Mouse (Mus musculus) B cell, adult 2 months (primary cell): Measurements from ENCODE around the gene Gm37419.

Experiments
- DNase-seq, 2 experiments: peaks; one replicate each; pipeline ENCODE4 v3.0.0; 2022

Gm37419 gene

GRCm38 (mm10) chr16:23988466-23989208 is at the start of gene Gm37419, which contains the start of gene Bcl6:
Gene Gm37419 (plus strand): TSS chr16:23988482.
Gene Bcl6 (minus strand): TSS chr16:23988852.
- peak; percentile 82 to 87 for DNase-seq

GRCm38 (mm10) chr16:23944801-23945200 is 43.5 kb upstream of the Gm37419 start:
- no peak for DNase-seq

GRCm38 (mm10) chr16:23947654-23948053 is 40.6 kb upstream of the Gm37419 start:
- peak; percentile 26 to 29 for DNase-seq

GRCm38 (mm10) chr16:23952101-23952727 is 36.1 kb upstream of the Gm37419 start:
- no peak for DNase-seq

- peak; percentile 61 to 63 for DNase-seq
Measured at GRCm38 (mm10) chr16:23953189-23953958, 34.9 kb upstream of the Gm37419 start.

- DNase-seq, result no peak
Measured at GRCm38 (mm10) chr16:23953959-23954260, 34.4 kb upstream of the Gm37419 start.

- no peak for DNase-seq
Measured at GRCm38 (mm10) chr16:23958938-23959337, 29.3 kb upstream of the Gm37419 start.

GRCm38 (mm10) chr16:23962401-23962800 is 25.9 kb upstream of the Gm37419 start:
- peak; percentile 48 to 51 for DNase-seq

GRCm38 (mm10) chr16:23963896-23964668 is 24.2 kb upstream of the Gm37419 start:
- no peak for DNase-seq

GRCm38 (mm10) chr16:23964706-23965367 is 23.4 kb upstream of the Gm37419 start:
- DNase-seq, result no peak

GRCm38 (mm10) chr16:23966066-23966465 is 22.2 kb upstream of the Gm37419 start:
- DNase-seq, result no peak

- peak; percentile 51 to 60 for DNase-seq
Measured at GRCm38 (mm10) chr16:23967301-23967700, 21.0 kb upstream of the Gm37419 start.

- no peak for DNase-seq
Measured at GRCm38 (mm10) chr16:23968888-23969287, 19.4 kb upstream of the Gm37419 start.

GRCm38 (mm10) chr16:23969919-23970318 is 18.4 kb upstream of the Gm37419 start:
- DNase-seq, result no peak

- DNase-seq, result no peak
Measured at GRCm38 (mm10) chr16:23972126-23972740, 16.0 kb upstream of the Gm37419 start.

- no peak for DNase-seq
Measured at GRCm38 (mm10) chr16:23972901-23973300, 15.4 kb upstream of the Gm37419 start.

- no peak for DNase-seq
Measured at GRCm38 (mm10) chr16:23973635-23974367, 14.5 kb upstream of the Gm37419 start.

- DNase-seq, result no peak
Measured at GRCm38 (mm10) chr16:23976196-23976595, 12.1 kb upstream of the Gm37419 start.

GRCm38 (mm10) chr16:23977732-23978131 is 10.6 kb upstream of the Gm37419 start:
- DNase-seq, result no peak

GRCm38 (mm10) chr16:23978495-23978894 is 9.8 kb upstream of the Gm37419 start:
- DNase-seq, result no peak

GRCm38 (mm10) chr16:23979446-23979845 is 8.8 kb upstream of the Gm37419 start:
- DNase-seq, result no peak
